ENCODE assay signal across 23 mouse cellular contexts in the genomic region with DNA sequence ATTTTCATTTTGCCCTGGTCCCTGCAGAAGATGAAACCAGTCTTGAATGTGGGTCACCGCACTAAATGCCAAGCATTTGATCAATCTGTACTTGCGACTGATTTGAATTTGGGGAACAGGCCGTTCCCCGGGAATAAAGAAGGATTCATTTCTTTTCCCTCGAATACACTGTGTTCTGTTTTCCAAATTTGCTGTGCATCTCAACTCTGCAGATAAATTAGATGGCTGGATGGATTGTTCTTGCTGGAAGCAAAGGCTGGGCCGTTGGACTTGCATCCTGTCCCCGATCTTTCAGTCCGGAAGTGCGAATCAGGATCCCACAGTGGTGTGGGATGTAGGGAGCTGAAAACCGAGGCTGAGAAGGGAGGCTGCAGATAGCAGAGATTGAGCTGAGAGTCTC. TPM values are rescaled to one million over a fixed set of nuclear protein-coding genes. Genes with fewer than 3 reads are reported as not detected.
DNase-seq lines count a peak whose midpoint lies in the region; ATAC-seq lines count a peak whose summit lies in the region.
"Had no signal": no experiment of that assay in that cellular context is flagged by ENCODE, and none has a peak within 500 bp of the region (broad histone marks: within the 10 kb centered on the region; RNA-seq: fewer than 3 reads in every experiment).

No protein-coding gene starts in this region.

- H3K9me3 ChIP-seq in midbrain, embryonic 13.5 days = no peaks in the 10 kb centered on the region
- H3K9me3 ChIP-seq: embryonic facial prominence, embryonic 10.5 days; forebrain, embryonic 13.5 days; hindbrain, embryonic 15.5 days had no signal

- 92% methylated on average over 10 of the region's 10 CpGs for WGBS in midbrain, embryonic 13.5 days

- no peaks in the 10 kb centered on the region for H3K36me3 ChIP-seq in midbrain, embryonic 13.5 days
- H3K36me3 ChIP-seq: embryonic facial prominence, embryonic 10.5 days; G1E; hindbrain, embryonic 15.5 days had no signal

- no peak for DNase-seq in cerebellum, adult 8-10 months
- DNase-seq in layer of hippocampus, adult 9-11 months = peak; percentile 41
- no peak for DNase-seq in layer of hippocampus, adult 9-10 months (ENCODE audit: low spot score)
- peak; percentile 65 for DNase-seq in right cerebral cortex, adult 18-20 months
- no peak for DNase-seq in right cerebral cortex, postnatal 14 days
- DNase-seq: adrenal gland, adult 8-10 months; adrenal gland, postnatal 36 days; B cell, adult 2 months; cerebellum, adult 11-12 months; cerebellum, adult 9-11 months; cerebellum, postnatal 36 days; forebrain, postnatal 0 days; gastrocnemius, postnatal 10 days; heart, adult 2 months; heart, postnatal 36 days had no signal

- no peak overlapping the region for H3K4me3 ChIP-seq in midbrain, embryonic 13.5 days (replicated peaks)
- H3K4me3 ChIP-seq: embryonic facial prominence, embryonic 10.5 days; forebrain, embryonic 13.5 days; heart, adult 2 months; hindbrain, embryonic 15.5 days had no signal

- no peak overlapping the region for H3K27ac ChIP-seq in midbrain, embryonic 13.5 days
- H3K27ac ChIP-seq: embryonic facial prominence, embryonic 10.5 days; forebrain, embryonic 13.5 days; heart, adult 2 months; hindbrain, embryonic 15.5 days had no signal

- no peaks in the 10 kb centered on the region for H3K4me1 ChIP-seq in midbrain, embryonic 13.5 days (replicated peaks)
- H3K4me1 ChIP-seq: forebrain, embryonic 13.5 days had no signal

- ATAC-seq in cerebellum, adult (ENCODE audit: insufficient number of reproducible peaks, low FRiP score, low TSS enrichment) = 0 out of 2 replicates have a peak, but pooled peaks have one; percentile 15
- no peak for ATAC-seq in midbrain, embryonic 13.5 days
- ATAC-seq: CD4-positive, CD25-positive, alpha-beta regulatory T cell, adult 4 months; forebrain, embryonic 13.5 days had no signal

- no peak overlapping the region for H3K4me2 ChIP-seq in midbrain, embryonic 13.5 days (replicated peaks)
- H3K4me2 ChIP-seq: forebrain, embryonic 13.5 days; heart, embryonic 11.5 days; hindbrain, embryonic 15.5 days had no signal

- H3K9ac ChIP-seq in midbrain, embryonic 13.5 days (replicated peaks) = no peak overlapping the region
- H3K9ac ChIP-seq: forebrain, embryonic 13.5 days; forebrain, postnatal 0 days; hindbrain, embryonic 15.5 days had no signal

- H3K27me3 ChIP-seq in midbrain, embryonic 13.5 days = no peaks in the 10 kb centered on the region
- H3K27me3 ChIP-seq: forebrain, embryonic 13.5 days; hindbrain, embryonic 15.5 days had no signal

RNA-seq across cellular contexts. Expression of a gene that starts 17.5 kb away (rescaled TPM):
- 4.3 and 6.2 TPM in 2 replicates for polyA plus RNA-seq in midbrain, embryonic 13.5 days (2015; fragmentation: Nextera tagmentation; extraction: Ambion mirVana)
- polyA plus RNA-seq: CD4-positive, CD25-positive, alpha-beta regulatory T cell, adult 4 months; G1E had no signal

Comparison
In these comparisons a context has a peak if more than half of its experiments do, and no peak if none do; other contexts are left out.
1. DNase-seq: peak in layer of hippocampus, adult 9-11 months (single experiment) and right cerebral cortex, adult 18-20 months (single experiment); none in cerebellum, adult 8-10 months (single experiment), layer of hippocampus, adult 9-10 months (single experiment) and right cerebral cortex, postnatal 14 days (single experiment).